Mouse (Mus musculus): ENCODE results near the gene Tnfrsf21.

The Tnfrsf21 gene

GRCm38 (mm10) chr17:43016371-43017331, at the start of gene Tnfrsf21:
TSS of gene Tnfrsf21 (plus strand) at chr17:43016555.
- peak; percentile 87 for DNase-seq

GRCm38 (mm10) chr17:42968174-42968573, 48.2 kb upstream of the Tnfrsf21 start:
- DNase-seq = no peak

GRCm38 (mm10) chr17:42975312-42975996, 40.9 kb upstream of the Tnfrsf21 start:
- no peak for DNase-seq

GRCm38 (mm10) chr17:42977766-42978165, 38.6 kb upstream of the Tnfrsf21 start:
- DNase-seq = no peak

- no peak for DNase-seq
Measured at GRCm38 (mm10) chr17:42978345-42978744, 38.0 kb upstream of the Tnfrsf21 start.

GRCm38 (mm10) chr17:42981806-42982205, 34.5 kb upstream of the Tnfrsf21 start:
- no peak for DNase-seq

- no peak for DNase-seq
Measured at GRCm38 (mm10) chr17:42982568-42982967, 33.8 kb upstream of the Tnfrsf21 start.

- DNase-seq = no peak
Measured at GRCm38 (mm10) chr17:42985837-42986589, 30.3 kb upstream of the Tnfrsf21 start.

GRCm38 (mm10) chr17:42987692-42988091, 28.7 kb upstream of the Tnfrsf21 start:
- DNase-seq = no peak

- DNase-seq = no peak
Measured at GRCm38 (mm10) chr17:42989981-42990380, 26.4 kb upstream of the Tnfrsf21 start.

- DNase-seq = no peak
Measured at GRCm38 (mm10) chr17:42991112-42991511, 25.2 kb upstream of the Tnfrsf21 start.

- no peak for DNase-seq
Measured at GRCm38 (mm10) chr17:42999446-42999977, 16.8 kb upstream of the Tnfrsf21 start.

GRCm38 (mm10) chr17:43000598-43000997, 15.8 kb upstream of the Tnfrsf21 start:
- DNase-seq = no peak

- peak; percentile 22 for DNase-seq
Measured at GRCm38 (mm10) chr17:43012718-43013117, 3.6 kb upstream of the Tnfrsf21 start.

GRCm38 (mm10) chr17:43017341-43018052, 1.1 kb downstream of the Tnfrsf21 start:
- peak; percentile 30 for DNase-seq

GRCm38 (mm10) chr17:43018071-43018470, 1.7 kb downstream of the Tnfrsf21 start:
- DNase-seq = no peak

GRCm38 (mm10) chr17:43019660-43020059, 3.3 kb downstream of the Tnfrsf21 start:
- no peak for DNase-seq

GRCm38 (mm10) chr17:43021017-43021416, 4.7 kb downstream of the Tnfrsf21 start:
- no peak for DNase-seq

GRCm38 (mm10) chr17:43022056-43022455, 5.7 kb downstream of the Tnfrsf21 start:
- DNase-seq = no peak

GRCm38 (mm10) chr17:43023637-43024217, 7.4 kb downstream of the Tnfrsf21 start:
- DNase-seq = no peak

- DNase-seq = no peak
Measured at GRCm38 (mm10) chr17:43024531-43024930, 8.2 kb downstream of the Tnfrsf21 start.

GRCm38 (mm10) chr17:43025048-43025447, 8.7 kb downstream of the Tnfrsf21 start:
- no peak for DNase-seq

Data from cerebellum, adult 8-10 months (tissue).